9 mouse cellular contexts compared by ENCODE assay signal in genomic region chr17:24720616-24721015, GRCm38 (mm10). TPM values are rescaled to one million over a fixed set of nuclear protein-coding genes. Genes with fewer than 3 reads are reported as not detected.
DNase-seq lines count a peak whose midpoint lies in the region; ATAC-seq and TF ChIP-seq lines count a peak whose summit lies in the region.
"Not testable (repeated sequence)": the region's sequence is repeated elsewhere in the genome, so short reads cannot be mapped to it uniquely, and the experiment has no call there.
"Had no signal": no experiment of that assay in that cellular context is flagged by ENCODE, and none has a peak within 500 bp of the region (broad histone marks: within the 10 kb centered on the region; RNA-seq: fewer than 3 reads in every experiment).

No protein-coding gene starts in this region.

- peak overlapping the region; percentile 89 for H3K9ac ChIP-seq in forebrain, embryonic 13.5 days
- peak overlapping the region; percentile 77 for H3K9ac ChIP-seq in heart, embryonic 16.5 days (ENCODE audit: low read length)
- H3K9ac ChIP-seq in liver, adult 2 months (ENCODE audit: low read depth, low read length) = peak overlapping the region; percentile 67

- not testable (repeated sequence) for H3K4me1 ChIP-seq in cerebellum, adult 2 months (ENCODE audit: control insufficient read depth, insufficient read depth, low read length); kidney, adult 2 months (ENCODE audit: control insufficient read depth, insufficient read depth, low read length)
- H3K4me1 ChIP-seq in forebrain, embryonic 13.5 days = peaks cover 39% of the 10 kb centered on the region
- H3K4me1 ChIP-seq in heart, embryonic 16.5 days (ENCODE audit: control insufficient read depth, insufficient read depth, low read length) = peaks cover 26% of the 10 kb centered on the region
- peaks cover 21% of the 10 kb centered on the region for H3K4me1 ChIP-seq in liver, adult 2 months (ENCODE audit: control insufficient read depth, insufficient read depth, low read length)
- peaks cover 55% of the 10 kb centered on the region for H3K4me1 ChIP-seq in midbrain, embryonic 10.5 days
- H3K4me1 ChIP-seq in olfactory bulb, adult 2 months (ENCODE audit: control insufficient read depth, insufficient read depth, low read length) = peaks cover 10% of the 10 kb centered on the region

- not testable (repeated sequence) for H3K79me2 ChIP-seq in liver, adult 2 months (ENCODE audit: control insufficient read depth, insufficient read depth, low read length)

- H3K4me3 ChIP-seq in cerebellum, adult 2 months (replicated peaks; ENCODE audit: insufficient read depth, low read depth, low read length) = peak overlapping the region; percentile 37
- H3K4me3 ChIP-seq in forebrain, embryonic 13.5 days = peak overlapping the region; percentile 83
- H3K4me3 ChIP-seq in heart, embryonic 16.5 days (ENCODE audit: low read length) = peak overlapping the region; percentile 90
- H3K4me3 ChIP-seq in kidney, adult 2 months (ENCODE audit: insufficient read depth, low read depth, low read length) = peak overlapping the region; percentile 47
- peak overlapping the region; percentile 76 for H3K4me3 ChIP-seq in liver, adult 2 months (ENCODE audit: insufficient read depth, low read depth, low read length)
- H3K4me3 ChIP-seq in midbrain, embryonic 10.5 days = peak overlapping the region; percentile 77
- peak overlapping the region; percentile 75 for H3K4me3 ChIP-seq in olfactory bulb, adult 2 months (ENCODE audit: insufficient read depth, low read depth, low read length)

- not testable (repeated sequence) for DNase-seq in cerebellum, adult 2 months; kidney, adult 2 months; midbrain, embryonic 10.5 days (ENCODE audit: low spot score)
- DNase-seq in liver, adult 2 months (ENCODE audit: extremely low read depth, low read depth, low spot score) = peak; percentile 73

- peaks cover 35% of the 10 kb centered on the region for H3K36me3 ChIP-seq in forebrain, embryonic 13.5 days (ENCODE audit: poor library complexity, severe bottlenecking)
- H3K36me3 ChIP-seq in heart, embryonic 16.5 days (ENCODE audit: control insufficient read depth, insufficient read depth) = peaks cover 13% of the 10 kb centered on the region
- H3K36me3 ChIP-seq in kidney, adult 2 months (ENCODE audit: control insufficient read depth, insufficient read depth, low read length) = not testable (repeated sequence)
- peaks cover 12% of the 10 kb centered on the region for H3K36me3 ChIP-seq in liver, adult 2 months (ENCODE audit: control insufficient read depth, insufficient read depth, low read length)
- peaks cover 52% of the 10 kb centered on the region for H3K36me3 ChIP-seq in midbrain, embryonic 10.5 days

- TF ChIP-seq CTCF in cerebellum, adult 2 months (IDR thresholded peaks at IDR 0.05; ENCODE audit: borderline replicate concordance, insufficient read depth, low read depth, low read length); kidney, adult 2 months (conservative IDR thresholded peaks at IDR 0.05; ENCODE audit: insufficient read depth, insufficient read length, low read depth, low read length); liver, adult 2 months (IDR thresholded peaks at IDR 0.05; ENCODE audit: low read depth, low read length); olfactory bulb, adult 2 months (IDR thresholded peaks at IDR 0.05; ENCODE audit: insufficient read depth, low read depth, low read length): not testable (repeated sequence)

- H3K27me3 ChIP-seq in cerebellum, adult 2 months (ENCODE audit: control insufficient read depth, insufficient read depth, low read length); forebrain, embryonic 13.5 days; heart, embryonic 16.5 days (ENCODE audit: control insufficient read depth, insufficient read depth, low read length); kidney, adult 2 months (replicated peaks; ENCODE audit: control insufficient read depth, insufficient read depth, low read length); liver, adult 2 months (ENCODE audit: control insufficient read depth, insufficient read depth, low read length); midbrain, embryonic 10.5 days (ENCODE audit: low read depth, poor library complexity, severe bottlenecking): not testable (repeated sequence)

- H3K4me2 ChIP-seq in forebrain, embryonic 13.5 days = peak overlapping the region; percentile 87
- peak overlapping the region; percentile 77 for H3K4me2 ChIP-seq in heart, embryonic 16.5 days (ENCODE audit: low read depth, low read length)

- under 1% methylated on average over 11 of the region's 11 CpGs for WGBS in cerebellum, adult 2 months
- under 1% methylated on average over 11 of the region's 11 CpGs for WGBS in forebrain, embryonic 13.5 days
- WGBS in heart, embryonic 16.5 days = under 1% methylated on average over 11 of the region's 11 CpGs
- WGBS in kidney, adult 2 months = 2% methylated on average over 11 of the region's 11 CpGs
- under 1% methylated on average over 11 of the region's 11 CpGs for WGBS in liver, adult 2 months
- 3% methylated on average over 11 of the region's 11 CpGs for WGBS in midbrain, embryonic 10.5 days
- under 1% methylated on average over 11 of the region's 11 CpGs for WGBS in olfactory bulb, adult 2 months

- not testable (repeated sequence) for ATAC-seq in forebrain, embryonic 13.5 days; heart, embryonic 16.5 days (replicated peaks; ENCODE audit: extremely low read depth, insufficient read depth, low FRiP score)

- not testable (repeated sequence) for H3K9me3 ChIP-seq in forebrain, embryonic 13.5 days (replicated peaks); heart, embryonic 16.5 days (replicated peaks; ENCODE audit: control insufficient read depth, low read length); midbrain, embryonic 10.5 days (replicated peaks)

- H3K27ac ChIP-seq in cerebellum, adult 2 months (ENCODE audit: insufficient read depth, low read length); forebrain, embryonic 13.5 days; kidney, adult 2 months (ENCODE audit: insufficient read depth, low read depth, low read length); olfactory bulb, adult 2 months (ENCODE audit: insufficient read depth, low read depth, low read length): not testable (repeated sequence)
- H3K27ac ChIP-seq in heart, embryonic 16.5 days (ENCODE audit: low read length) = peak overlapping the region; percentile 79
- H3K27ac ChIP-seq in liver, adult 2 months (replicated peaks; ENCODE audit: insufficient read depth, low read depth, low read length) = peak overlapping the region; percentile 53
- peak overlapping the region; percentile 94 for H3K27ac ChIP-seq in midbrain, embryonic 10.5 days (replicated peaks)

- not testable (repeated sequence) for TF ChIP-seq POLR2A in cerebellum, adult 2 months (IDR thresholded peaks at IDR 0.05; ENCODE audit: borderline replicate concordance, insufficient read depth, low read length); kidney, adult 2 months (IDR thresholded peaks at IDR 0.05; ENCODE audit: low read depth, low read length); liver, adult 2 months (IDR thresholded peaks at IDR 0.05; ENCODE audit: extremely low read depth, insufficient read depth, low read length); olfactory bulb, adult 2 months (IDR thresholded peaks at IDR 0.05; ENCODE audit: insufficient read depth, low read depth, low read length)

RNA-seq across cellular contexts. Expression of gene Rps2, which starts 2.7 kb away (rescaled TPM):
- 577 and 621 TPM in 2 replicates for polyA plus RNA-seq in cerebellum, adult 2 months (2012; rRNA removed)
- polyA plus RNA-seq in forebrain, embryonic 13.5 days (2015; fragmentation: Nextera tagmentation; extraction: Ambion mirVana) = 992 and 1,023 TPM in 2 replicates
- 843 and 891 TPM in 2 replicates for polyA plus RNA-seq in heart, embryonic 16.5 days (2015; fragmentation: Nextera tagmentation; extraction: Ambion mirVana)
- 2,444 and 2,611 TPM in 2 replicates for polyA plus RNA-seq in kidney, adult 2 months (2012; rRNA removed)
- total RNA-seq in liver, adult 2 months (2014; rRNA removed) = 802 and 1,081 TPM in 2 replicates
- polyA plus RNA-seq in liver, adult 2 months (2012; rRNA removed) = 2,199 and 2,424 TPM in 2 replicates
- 1,457 and 1,841 TPM in 2 replicates for polyA plus RNA-seq in midbrain, embryonic 10.5 days (2016; fragmentation: Nextera tagmentation; extraction: Ambion mirVana)
- polyA plus RNA-seq in olfactory bulb, adult 2 months (2012; ENCODE audit: insufficient read depth, insufficient read length, low replicate concordance, missing spikeins) = not detected in 2 replicates

RNA-seq across cellular contexts. Expression of gene Rnf151, which starts 2.8 kb away (rescaled TPM):
- 0.18 and 0.57 TPM in 2 replicates for polyA plus RNA-seq in cerebellum, adult 2 months (2012; rRNA removed)
- polyA plus RNA-seq in forebrain, embryonic 13.5 days (2015; fragmentation: Nextera tagmentation; extraction: Ambion mirVana) = 0.18 TPM in 1 of 2 replicates, not detected in the other
- polyA plus RNA-seq in heart, embryonic 16.5 days (2015; fragmentation: Nextera tagmentation; extraction: Ambion mirVana) = not detected in 2 replicates
- polyA plus RNA-seq in kidney, adult 2 months (2012; rRNA removed) = 0.16 and 0.91 TPM in 2 replicates
- not detected in 2 replicates for total RNA-seq in liver, adult 2 months (2014; rRNA removed)
- 0.19 TPM in 1 of 2 replicates, not detected in the other for polyA plus RNA-seq in liver, adult 2 months (2012; rRNA removed)
- polyA plus RNA-seq in midbrain, embryonic 10.5 days (2016; fragmentation: Nextera tagmentation; extraction: Ambion mirVana) = 0.26 and 0.51 TPM in 2 replicates
- not detected in 2 replicates for polyA plus RNA-seq in olfactory bulb, adult 2 months (2012; ENCODE audit: insufficient read depth, insufficient read length, low replicate concordance, missing spikeins)
- total RNA-seq: adrenal gland, postnatal 36 days; heart, adult 18-20 months had no signal

RNA-seq across cellular contexts. Expression of gene Ndufb10, which starts 3.7 kb away (rescaled TPM):
- 548 and 613 TPM in 2 replicates for polyA plus RNA-seq in cerebellum, adult 2 months (2012; rRNA removed)
- 232 and 253 TPM in 2 replicates for polyA plus RNA-seq in forebrain, embryonic 13.5 days (2015; fragmentation: Nextera tagmentation; extraction: Ambion mirVana)
- 570 and 615 TPM in 2 replicates for polyA plus RNA-seq in heart, embryonic 16.5 days (2015; fragmentation: Nextera tagmentation; extraction: Ambion mirVana)
- 626 and 656 TPM in 2 replicates for polyA plus RNA-seq in kidney, adult 2 months (2012; rRNA removed)
- 290 TPM in 2 replicates for total RNA-seq in liver, adult 2 months (2014; rRNA removed)
- polyA plus RNA-seq in liver, adult 2 months (2012; rRNA removed) = 265 and 300 TPM in 2 replicates
- polyA plus RNA-seq in midbrain, embryonic 10.5 days (2016; fragmentation: Nextera tagmentation; extraction: Ambion mirVana) = 206 and 214 TPM in 2 replicates
- polyA plus RNA-seq in olfactory bulb, adult 2 months (2012; ENCODE audit: insufficient read depth, insufficient read length, low replicate concordance, missing spikeins) = not detected in 2 replicates

RNA-seq across cellular contexts. Expression of gene Rpl3l, which starts 7.0 kb away (rescaled TPM):
- polyA plus RNA-seq in cerebellum, adult 2 months (2012; rRNA removed) = 0.67 and 0.70 TPM in 2 replicates
- not detected in 2 replicates for polyA plus RNA-seq in forebrain, embryonic 13.5 days (2015; fragmentation: Nextera tagmentation; extraction: Ambion mirVana)
- polyA plus RNA-seq in heart, embryonic 16.5 days (2015; fragmentation: Nextera tagmentation; extraction: Ambion mirVana) = 1.7 and 2.4 TPM in 2 replicates
- 0.38 and 4.7 TPM in 2 replicates for polyA plus RNA-seq in kidney, adult 2 months (2012; rRNA removed)
- 0.46 TPM in 1 of 2 replicates, not detected in the other for total RNA-seq in liver, adult 2 months (2014; rRNA removed)
- not detected in 2 replicates for polyA plus RNA-seq in liver, adult 2 months (2012; rRNA removed)
- not detected in 2 replicates for polyA plus RNA-seq in midbrain, embryonic 10.5 days (2016; fragmentation: Nextera tagmentation; extraction: Ambion mirVana)
- not detected in 2 replicates for polyA plus RNA-seq in olfactory bulb, adult 2 months (2012; ENCODE audit: insufficient read depth, insufficient read length, low replicate concordance, missing spikeins)

RNA-seq across cellular contexts. Expression of gene Tbl3, which starts 13.2 kb away (rescaled TPM):
- 60.6 and 62.4 TPM in 2 replicates for polyA plus RNA-seq in cerebellum, adult 2 months (2012; rRNA removed)
- polyA plus RNA-seq in forebrain, embryonic 13.5 days (2015; fragmentation: Nextera tagmentation; extraction: Ambion mirVana) = 86.9 and 107 TPM in 2 replicates
- 44.3 and 47.5 TPM in 2 replicates for polyA plus RNA-seq in heart, embryonic 16.5 days (2015; fragmentation: Nextera tagmentation; extraction: Ambion mirVana)
- polyA plus RNA-seq in kidney, adult 2 months (2012; rRNA removed) = 48.6 and 49.4 TPM in 2 replicates
- 14.2 and 17.8 TPM in 2 replicates for total RNA-seq in liver, adult 2 months (2014; rRNA removed)
- 29.4 and 37.9 TPM in 2 replicates for polyA plus RNA-seq in liver, adult 2 months (2012; rRNA removed)
- polyA plus RNA-seq in midbrain, embryonic 10.5 days (2016; fragmentation: Nextera tagmentation; extraction: Ambion mirVana) = 141 and 144 TPM in 2 replicates
- polyA plus RNA-seq in olfactory bulb, adult 2 months (2012; ENCODE audit: insufficient read depth, insufficient read length, low replicate concordance, missing spikeins) = not detected in 2 replicates

Comparison
In these comparisons a context has a peak if more than half of its experiments do, and no peak if none do; other contexts are left out.
1. H3K4me3 ChIP-seq: peak in every context shown above with its lines; median percentile 90 in heart, embryonic 16.5 days; 83 in forebrain, embryonic 13.5 days; 77 in midbrain, embryonic 10.5 days; 76 in liver, adult 2 months; 75 in olfactory bulb, adult 2 months; 47 in kidney, adult 2 months; 37 in cerebellum, adult 2 months.